Mouse (Mus musculus) brain, adult 2 months (tissue): Measurements from ENCODE around the gene Adra1d.

Experiments
- DNase-seq: peaks from one replicate; pipeline ENCODE4 v3.0.0; 2011; ENCODE audit warnings: low read depth, low spot score

Gene Adra1d

GRCm38 (mm10) chr2:131496125-131496820 is 65.8 kb downstream of the Adra1d start:
- no peak for DNase-seq
